Comparison of ENCODE assay signal across 8 mouse cellular contexts in genomic region chr5:125433793-125434337, GRCm38 (mm10). TPM values are rescaled to one million over a fixed set of nuclear protein-coding genes. Genes with fewer than 3 reads are reported as not detected.
A peak's percentile ranks its signal among the peaks of the same experiment; 100 is the strongest.
DNase-seq lines count a peak whose midpoint lies in the region; ATAC-seq lines count a peak whose summit lies in the region.

Gene Dhx37, minus strand, starts transcription at chr5:125434121.

- peak within 1 kb of the TSS; percentile 89 for H3K4me2 ChIP-seq in forebrain, embryonic 14.5 days (ENCODE audit: low read length)
- H3K4me2 ChIP-seq in neural tube, embryonic 15.5 days, result peak within 1 kb of the TSS; percentile 91

- H3K4me1 ChIP-seq in forebrain, embryonic 14.5 days (ENCODE audit: control insufficient read depth, insufficient read depth, low read length), result peaks cover 9% of the 10 kb centered on the region
- peaks cover 12% of the 10 kb centered on the region for H3K4me1 ChIP-seq in neural tube, embryonic 15.5 days

- no peaks in the 10 kb centered on the region for H3K27me3 ChIP-seq in forebrain, embryonic 14.5 days (replicated peaks; ENCODE audit: control insufficient read depth, insufficient read depth, low read length)
- no peaks in the 10 kb centered on the region for H3K27me3 ChIP-seq in neural tube, embryonic 15.5 days (replicated peaks)

- H3K4me3 ChIP-seq in forebrain, embryonic 14.5 days (ENCODE audit: low read depth, low read length), result peak within 1 kb of the TSS; percentile 73
- peak within 1 kb of the TSS; percentile 94 for H3K4me3 ChIP-seq in neural tube, embryonic 15.5 days (replicated peaks)

- peak within 1 kb of the TSS; percentile 74 for H3K27ac ChIP-seq in forebrain, embryonic 14.5 days (ENCODE audit: low read depth, low read length)
- H3K27ac ChIP-seq in neural tube, embryonic 15.5 days (replicated peaks), result peak within 1 kb of the TSS; percentile 80

- under 1% methylated on average over 46 of the region's 46 CpGs for WGBS in forebrain, embryonic 14.5 days
- WGBS in neural tube, embryonic 15.5 days, result under 1% methylated on average over 46 of the region's 46 CpGs

- ATAC-seq in forebrain, embryonic 14.5 days, result peak; percentile 98
- ATAC-seq in neural tube, embryonic 15.5 days (ENCODE audit: low FRiP score), result peak; percentile 96

- H3K36me3 ChIP-seq in forebrain, embryonic 14.5 days (ENCODE audit: control insufficient read depth, insufficient read depth, low read length), result peaks cover 28% of the 10 kb centered on the region
- peaks cover 28% of the 10 kb centered on the region for H3K36me3 ChIP-seq in neural tube, embryonic 15.5 days

- no peaks in the 10 kb centered on the region for H3K9me3 ChIP-seq in forebrain, embryonic 14.5 days (replicated peaks; ENCODE audit: control insufficient read depth, low read length)
- H3K9me3 ChIP-seq in neural tube, embryonic 15.5 days (replicated peaks), result no peaks in the 10 kb centered on the region

- peak within 1 kb of the TSS; percentile 88 for H3K9ac ChIP-seq in forebrain, embryonic 14.5 days (ENCODE audit: low read length)
- peak within 1 kb of the TSS; percentile 86 for H3K9ac ChIP-seq in neural tube, embryonic 15.5 days (replicated peaks)

- intact Hi-C loops in heart, postnatal 14 days (cut with DNase I), result no loop called here

- DNase-seq in ES-CJ7 (ENCODE audit: low read depth, low spot score), result peak; percentile 98
- DNase-seq in cerebellum, adult 11 months, result peak; percentile 93
- DNase-seq in forebrain, embryonic 14.5 days (ENCODE audit: low spot score), result peak; percentile 98
- DNase-seq in heart, postnatal 14 days, result peak; percentile 93 to 94
- DNase-seq in layer of hippocampus, adult 11-12 months (ENCODE audit: low spot score), result peak; percentile 94
- peak; percentile 93 to 96 for DNase-seq in lung, adult 18-20 months
- DNase-seq in testis, postnatal 14 days (ENCODE audit: low spot score), result peak; percentile 96

RNA-seq across cellular contexts. Expression of gene Dhx37, which starts in this region (rescaled TPM):
- 4.7 and 7.0 TPM in 2 replicates for polyA plus RNA-seq in forebrain, embryonic 14.5 days (2014; fragmentation: Nextera tagmentation; extraction: Ambion mirVana)
- total RNA-seq in heart, postnatal 14 days (2021), result 10 to 100 TPM; 10.8 to 11.5 TPM
- 9.9 and 10.9 TPM in 2 replicates for polyA plus RNA-seq in neural tube, embryonic 15.5 days (2015; fragmentation: Nextera tagmentation; extraction: Ambion mirVana)

Comparison
In these comparisons a context has a peak if more than half of its experiments do, and no peak if none do; other contexts are left out.
1. Peak in every context shown above with its lines: DNase-seq, ATAC-seq, H3K4me3 ChIP-seq and H3K27ac ChIP-seq.